Mouse (Mus musculus): Measurements from ENCODE around the gene Map3k11. TPM values are rescaled to one million over a fixed set of nuclear protein-coding genes. Genes with fewer than 3 reads are reported as not detected.

Map3k11 gene
- total RNA-seq, 1 experiment from 2014 or later = 49.7 TPM

DNA sequence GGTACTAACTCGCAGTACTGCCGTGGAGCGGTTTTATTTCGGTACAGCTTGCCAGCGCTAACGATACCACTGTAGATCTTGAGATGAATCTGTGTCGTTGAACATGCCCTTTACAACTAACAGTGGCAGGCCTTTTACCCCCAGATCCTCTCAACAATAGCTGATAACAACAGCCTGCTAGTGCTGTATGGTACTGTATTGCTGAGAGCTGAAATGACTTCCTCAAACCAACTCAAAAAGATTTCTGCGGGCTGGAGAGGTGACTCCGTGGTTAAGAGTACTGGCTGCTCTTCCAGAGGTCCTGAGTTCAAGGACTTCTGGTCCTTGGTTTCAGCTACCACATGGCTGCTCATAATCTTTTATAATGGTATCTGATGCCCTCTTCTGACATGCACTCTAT is 45.8 kb downstream of the Map3k11 start:
- no peak for DNase-seq

DNA sequence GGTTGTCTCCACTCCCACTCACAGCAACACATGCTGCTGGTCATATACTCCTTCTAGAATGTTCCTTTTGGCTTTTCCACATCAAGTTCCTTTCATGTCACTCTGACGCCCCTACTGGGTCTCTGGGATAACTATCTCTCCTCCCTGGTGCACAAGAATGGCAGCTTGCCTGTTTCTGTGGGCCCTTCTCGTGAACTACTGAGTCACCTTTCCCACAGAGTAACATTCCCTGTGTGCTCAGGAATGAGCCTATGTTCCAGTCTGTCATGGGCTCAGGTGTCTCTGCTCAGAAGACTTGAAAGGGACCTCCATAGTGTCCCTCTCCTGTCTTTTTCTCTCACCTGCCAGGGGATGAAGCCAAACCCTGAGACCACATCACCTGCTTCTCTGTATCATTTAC is 50.9 kb downstream of the Map3k11 start:
- DNase-seq = no peak

DNA sequence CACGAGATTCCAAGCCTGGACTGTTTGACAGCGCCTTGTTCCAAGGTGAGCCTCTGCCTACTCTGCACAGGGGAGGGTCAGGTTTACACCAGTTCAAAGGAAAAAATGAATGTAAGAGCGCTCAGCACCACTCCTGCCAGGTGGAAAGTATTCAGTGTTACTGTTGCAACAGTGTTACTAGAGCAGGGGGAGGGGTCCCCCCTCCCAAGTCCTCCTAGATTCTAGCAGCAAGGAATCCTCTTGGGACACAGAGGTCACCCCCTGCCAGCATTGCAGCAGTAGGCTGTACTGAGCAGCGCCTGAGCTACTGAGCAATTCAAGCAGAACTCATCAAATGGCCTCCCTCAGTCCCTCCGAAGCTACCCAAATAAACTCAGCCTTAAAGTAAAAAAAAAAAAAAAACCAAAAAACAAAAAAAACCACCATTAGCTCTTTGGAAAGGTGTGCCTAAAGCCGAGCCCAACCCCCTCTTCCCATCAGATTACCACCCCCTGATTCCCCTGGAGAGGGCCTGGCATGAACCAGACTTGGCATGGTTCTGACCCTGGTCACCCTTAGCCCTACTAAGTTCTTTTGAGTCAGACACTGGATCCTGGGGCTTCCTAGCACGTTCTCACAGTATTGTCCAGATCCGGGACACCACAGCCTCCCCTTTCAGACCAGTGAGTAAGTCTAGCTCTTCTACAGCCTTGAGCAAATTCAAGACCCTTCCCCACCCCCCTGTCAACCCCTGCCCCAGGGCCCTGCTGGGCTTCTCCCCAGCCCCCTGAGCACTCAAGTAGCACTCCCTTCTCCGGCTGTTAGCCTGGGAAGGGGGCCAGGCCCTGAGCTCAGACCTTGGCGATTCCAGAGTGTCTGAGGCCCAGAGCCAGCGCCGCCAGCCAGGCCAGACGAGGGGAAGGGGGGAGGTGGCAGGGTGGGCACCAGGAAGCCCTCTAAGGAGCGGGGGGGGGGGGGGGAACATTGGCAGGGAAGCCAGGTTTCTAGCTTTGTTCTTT is 52.1 kb downstream of the Map3k11 start, which contains the start of gene Ltbp3:
Gene Ltbp3 (plus strand): TSS at position 585 of the 998 bp plus-strand sequence.
- peak; percentile 78 for DNase-seq

DNA sequence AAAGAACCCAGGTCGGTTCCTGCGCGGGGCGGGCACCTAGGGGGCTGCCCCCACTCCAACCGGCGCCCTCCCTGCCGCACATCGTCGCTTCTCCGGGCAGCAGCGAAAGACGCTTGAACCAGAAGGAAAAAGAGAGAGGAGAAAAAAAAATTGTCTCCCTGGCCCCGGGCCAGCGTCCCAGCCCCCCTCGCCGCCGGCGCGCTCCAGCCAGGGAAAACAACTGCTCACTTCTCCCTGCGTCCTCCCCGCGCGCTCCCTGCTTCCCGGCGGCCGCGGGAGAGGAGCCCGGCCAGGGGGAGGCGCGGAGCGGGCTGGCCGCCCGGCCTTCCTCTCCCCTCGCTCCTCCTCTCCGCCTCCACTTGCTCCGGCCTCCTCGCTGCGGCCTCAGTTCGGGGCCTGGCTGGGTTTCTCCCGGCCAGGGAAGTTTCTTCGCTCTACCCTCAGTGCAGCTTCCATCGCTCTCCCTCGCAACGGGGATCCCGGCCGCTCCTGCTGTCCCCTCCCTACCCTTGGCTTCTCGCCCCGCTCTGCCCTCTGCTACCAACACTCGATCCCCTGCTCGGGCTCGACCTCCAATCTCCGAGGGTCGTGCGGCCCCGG is 53.2 kb downstream of the Map3k11 start:
- DNase-seq = peak; percentile 85

DNA sequence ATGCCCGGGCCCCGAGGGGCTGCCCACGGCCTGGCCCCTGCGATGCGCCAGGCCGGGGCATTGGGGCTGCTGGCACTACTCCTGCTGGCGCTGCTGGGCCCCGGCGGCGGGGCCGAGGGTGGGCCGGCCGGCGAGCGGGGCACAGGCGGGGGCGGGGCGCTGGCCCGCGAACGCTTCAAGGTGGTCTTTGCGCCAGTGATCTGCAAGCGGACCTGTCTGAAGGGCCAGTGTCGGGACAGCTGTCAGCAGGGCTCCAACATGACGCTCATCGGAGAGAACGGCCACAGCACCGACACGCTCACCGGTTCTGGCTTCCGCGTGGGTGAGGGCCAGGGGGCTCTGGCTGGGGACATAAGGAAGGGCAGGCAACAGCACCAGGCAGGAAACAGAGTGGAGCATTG is 53.7 kb downstream of the Map3k11 start:
- DNase-seq = peak; percentile 51

DNA sequence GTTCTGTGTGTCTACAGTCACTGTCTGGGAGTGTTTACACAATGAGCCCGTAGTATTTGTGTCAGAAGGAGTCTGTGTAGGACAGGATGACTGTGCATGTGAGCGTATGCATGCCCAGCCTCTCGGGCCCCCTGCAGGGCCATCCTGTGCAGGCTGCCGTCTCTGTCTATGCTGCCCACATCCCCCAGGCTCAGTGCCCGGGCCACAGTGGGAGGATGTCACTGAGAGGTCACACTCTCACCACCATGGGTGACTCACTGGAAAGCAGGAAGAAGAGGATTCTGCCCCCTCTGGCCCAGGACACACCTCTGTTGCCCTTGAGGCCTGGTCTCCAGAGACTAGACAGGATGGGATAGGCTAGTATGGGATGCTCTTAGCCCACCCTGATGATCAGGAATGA is 55.0 kb downstream of the Map3k11 start:
- DNase-seq = peak; percentile 70

DNA sequence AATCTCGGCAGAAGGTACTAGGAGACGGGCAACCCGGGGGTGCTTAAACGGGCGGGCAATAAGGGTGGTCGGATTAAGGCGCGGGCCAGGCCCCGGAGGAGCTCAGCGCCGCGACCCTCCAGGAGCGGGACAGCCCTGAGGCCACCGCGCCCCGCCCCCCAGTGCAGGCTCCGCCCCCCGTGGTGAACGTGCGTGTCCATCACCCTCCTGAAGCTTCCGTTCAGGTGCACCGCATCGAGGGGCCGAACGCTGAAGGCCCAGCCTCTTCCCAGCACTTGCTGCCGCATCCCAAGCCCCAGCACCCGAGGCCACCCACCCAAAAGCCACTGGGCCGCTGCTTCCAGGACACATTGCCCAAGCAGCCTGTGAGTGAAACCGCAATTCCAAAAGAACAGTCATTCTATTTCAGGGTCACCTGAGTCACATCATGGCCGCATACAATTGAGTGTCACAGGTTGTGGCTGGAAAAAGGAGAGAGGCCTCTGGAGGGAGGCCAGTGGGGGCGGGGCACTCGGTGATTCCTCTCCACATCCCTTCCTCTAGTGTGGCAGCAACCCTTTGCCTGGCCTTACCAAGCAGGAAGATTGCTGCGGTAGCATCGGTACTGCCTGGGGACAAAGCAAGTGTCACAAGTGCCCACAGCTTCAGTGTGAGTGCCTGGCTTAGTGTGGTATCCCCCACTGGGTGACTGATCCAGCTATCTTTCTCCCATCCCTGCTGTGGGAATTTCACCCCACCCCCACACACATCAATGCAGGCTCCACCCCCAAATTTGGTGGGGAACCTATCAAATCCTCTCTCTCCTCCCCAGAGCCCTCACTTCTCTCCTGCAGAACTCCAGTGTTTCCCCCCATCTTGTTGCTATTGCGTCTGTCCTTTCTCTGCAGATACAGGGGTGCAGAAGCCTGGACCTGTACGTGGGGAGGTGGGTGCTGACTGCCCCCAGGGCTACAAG is 57.5 kb downstream of the Map3k11 start:
- peak; percentile 77 for DNase-seq

DNA sequence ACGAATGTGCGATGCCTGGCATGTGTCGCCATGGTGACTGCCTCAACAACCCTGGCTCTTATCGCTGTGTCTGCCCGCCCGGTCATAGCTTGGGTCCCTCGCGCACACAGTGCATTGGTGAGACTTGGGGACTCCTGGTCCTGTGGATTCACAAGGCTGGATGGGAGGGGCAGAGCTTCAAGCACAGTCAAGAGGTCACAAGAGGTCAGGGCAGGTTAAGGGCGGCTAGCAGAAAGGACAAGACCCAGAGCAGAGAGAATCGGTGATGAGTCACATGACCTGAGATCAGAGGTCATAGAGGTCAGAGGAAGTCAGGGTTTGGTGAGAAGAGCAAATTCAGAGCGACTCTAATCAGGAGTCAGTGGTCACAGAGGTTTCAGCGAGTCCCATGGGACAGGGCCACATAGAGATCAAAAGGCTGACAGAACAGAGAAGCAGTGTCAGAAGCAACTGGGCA is 58.4 kb downstream of the Map3k11 start:
- no peak for DNase-seq

DNA sequence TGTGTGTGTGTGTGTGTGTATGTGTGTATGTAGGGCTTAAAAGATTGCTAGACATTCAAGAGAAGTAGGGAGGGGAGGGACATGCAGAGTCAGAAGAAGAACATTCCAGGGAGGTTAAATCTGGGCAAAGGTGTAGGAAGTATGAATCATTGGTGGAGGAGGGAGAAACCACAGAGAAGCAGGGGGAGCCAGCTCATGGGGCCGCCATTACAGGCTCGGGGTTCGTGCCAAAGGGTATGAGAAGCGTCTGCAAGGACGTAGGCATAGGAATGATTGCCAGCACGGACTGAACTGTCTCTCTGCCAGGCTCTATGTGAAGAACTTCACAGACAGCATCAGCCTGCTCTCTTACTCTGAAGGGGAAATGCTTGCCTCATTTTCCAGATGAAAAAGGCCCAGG is 60.9 kb downstream of the Map3k11 start:
- peak; percentile 74 for DNase-seq

DNA sequence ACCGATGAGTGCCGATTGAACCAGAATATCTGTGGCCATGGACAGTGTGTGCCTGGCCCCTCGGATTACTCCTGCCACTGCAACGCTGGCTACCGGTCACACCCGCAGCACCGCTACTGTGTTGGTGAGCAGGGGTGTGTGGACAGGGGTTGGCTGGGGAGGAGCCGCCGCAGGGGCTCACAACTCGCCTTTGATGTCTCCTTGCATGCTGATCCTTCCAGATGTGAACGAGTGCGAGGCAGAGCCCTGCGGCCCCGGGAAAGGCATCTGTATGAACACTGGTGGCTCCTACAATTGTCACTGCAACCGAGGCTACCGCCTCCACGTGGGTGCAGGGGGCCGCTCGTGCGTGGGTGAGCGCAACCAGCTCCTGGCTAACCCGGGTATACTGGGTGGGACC is 62.4 kb downstream of the Map3k11 start:
- no peak for DNase-seq

DNA sequence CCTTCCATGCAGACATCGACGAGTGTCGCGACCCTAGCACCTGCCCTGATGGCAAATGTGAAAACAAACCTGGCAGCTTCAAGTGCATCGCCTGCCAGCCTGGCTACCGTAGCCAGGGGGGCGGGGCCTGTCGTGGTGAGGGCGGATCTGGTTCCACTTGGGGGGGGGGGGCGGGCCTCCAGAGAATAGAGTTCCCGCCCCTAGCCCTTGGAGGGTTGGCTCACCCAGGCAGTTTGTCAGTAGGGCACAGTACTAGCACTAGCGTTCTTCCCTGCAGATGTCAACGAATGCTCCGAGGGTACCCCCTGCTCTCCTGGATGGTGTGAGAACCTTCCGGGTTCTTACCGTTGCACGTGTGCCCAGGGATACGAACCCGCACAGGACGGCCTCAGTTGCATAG is 63.2 kb downstream of the Map3k11 start:
- peak; percentile 82 for DNase-seq

Small RNA genes lying within 50 kb of the gene (microRNA-seq; reads per million reads assigned to microRNA genes)
- 0 to 0.34 reads per million in 2 experiments for gene Mir6987

Other genes starting within 250 kb of the Map3k11 start
- gene Fosl1, start 241.2 kb upstream of the Map3k11 start, total RNA-seq (2021) = not detected in 2 replicates
- gene Ccdc85b, start 230.8 kb upstream of the Map3k11 start, total RNA-seq (2021) = 7.2 and 10.9 TPM in 2 replicates
- 53.7 and 100 TPM in 2 replicates for gene Fibp, start 228.1 kb upstream of the Map3k11 start, total RNA-seq (2021)
- gene Ctsw, start 220.2 kb upstream of the Map3k11 start, total RNA-seq (2021) = not detected in 2 replicates
- 55.5 and 56.3 TPM in 2 replicates for gene Efemp2, start 214.8 kb upstream of the Map3k11 start, total RNA-seq (2021)
- 31.1 and 35.0 TPM in 2 replicates for gene Mus81, start 200.3 kb upstream of the Map3k11 start, total RNA-seq (2021)
- gene Cfl1, start 198.3 kb upstream of the Map3k11 start, total RNA-seq (2021) = 625 and 632 TPM in 2 replicates
- 2.2 and 3.7 TPM in 2 replicates for gene 1700020D05Rik, start 185.0 kb upstream of the Map3k11 start, total RNA-seq (2021)
- gene Snx32, start 178.2 kb upstream of the Map3k11 start, total RNA-seq (2021) = 13.1 and 18.4 TPM in 2 replicates
- gene Ovol1, start 128.1 kb upstream of the Map3k11 start, total RNA-seq (2021) = not detected in 2 replicates
- gene Ap5b1, start 120.7 kb upstream of the Map3k11 start, total RNA-seq (2021) = 13.1 and 16.4 TPM in 2 replicates
- 97.8 and 144 TPM in 2 replicates for gene Rnaseh2c, start 86.9 kb upstream of the Map3k11 start, total RNA-seq (2021)
- 74.6 and 86.3 TPM in 2 replicates for gene Kat5, start 78.5 kb upstream of the Map3k11 start, total RNA-seq (2021)
- 96.3 and 101 TPM in 2 replicates for gene Rela, start 51.3 kb upstream of the Map3k11 start, total RNA-seq (2021)
- gene Sipa1, start 25.0 kb upstream of the Map3k11 start, total RNA-seq (2021) = 61.8 and 76.7 TPM in 2 replicates
- gene Pcnx3, start 166 bp downstream of the Map3k11 start, total RNA-seq (2021) = 110 and 124 TPM in 2 replicates
- not detected in 2 replicates for gene Kcnk7, start 15.6 kb downstream of the Map3k11 start, total RNA-seq (2021)
- 35.7 and 40.9 TPM in 2 replicates for gene Ehbp1l1, start 37.6 kb downstream of the Map3k11 start, total RNA-seq (2021)
- 44.8 and 59.4 TPM in 2 replicates for gene Fam89b, start 40.9 kb downstream of the Map3k11 start, total RNA-seq (2021)
- 275 and 334 TPM in 2 replicates for gene Ltbp3, start 52.2 kb downstream of the Map3k11 start, total RNA-seq (2021)
- gene Scyl1, start 82.7 kb downstream of the Map3k11 start, total RNA-seq (2021) = 104 and 120 TPM in 2 replicates
- 40.4 and 63.3 TPM in 2 replicates for gene Frmd8, start 186.5 kb downstream of the Map3k11 start, total RNA-seq (2021)
- gene Slc25a45, start 189.1 kb downstream of the Map3k11 start, total RNA-seq (2021) = 39.1 and 39.7 TPM in 2 replicates
- gene Tigd3, start 205.4 kb downstream of the Map3k11 start, total RNA-seq (2021) = 1.3 and 2.0 TPM in 2 replicates
- 88.9 and 103 TPM in 2 replicates for gene Dpf2, start 224.3 kb downstream of the Map3k11 start, total RNA-seq (2021)
- gene Cdc42ep2, start 236.1 kb downstream of the Map3k11 start, total RNA-seq (2021) = 6.2 and 8.5 TPM in 2 replicates

All from adrenal gland, postnatal 25 days (tissue).